Comparison of ENCODE assay signal across 8 mouse cellular contexts in the genomic region with DNA sequence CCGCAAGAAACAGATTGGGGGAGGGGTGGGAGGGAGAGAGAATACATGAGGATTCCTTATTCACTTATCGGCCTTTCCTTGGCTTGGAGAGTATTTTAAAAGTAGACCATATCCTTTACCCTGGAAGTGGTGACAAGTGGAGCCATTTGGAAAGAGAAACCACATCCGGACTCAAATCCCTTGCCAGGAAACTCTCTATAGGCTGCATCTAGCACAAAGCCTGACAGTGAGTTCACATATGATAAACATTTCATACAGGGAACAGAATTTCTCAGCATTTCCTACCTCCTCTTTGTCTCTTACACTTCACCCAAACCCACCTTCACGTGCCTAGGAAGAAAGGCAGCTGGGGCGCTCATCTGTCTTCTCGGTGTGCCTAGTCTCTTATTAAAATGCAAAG. TPM values are rescaled to one million over a fixed set of nuclear protein-coding genes. Genes with fewer than 3 reads are reported as not detected.
DNase-seq lines count a peak whose midpoint lies in the region; ATAC-seq and TF ChIP-seq lines count a peak whose summit lies in the region.

No protein-coding gene starts in this region.

- TF ChIP-seq CTCF in hindbrain, postnatal 0 days (IDR thresholded peaks at IDR 0.05; ENCODE audit: low read depth) = no peak

- H3K4me1 ChIP-seq in lung, embryonic 16.5 days (replicated peaks; ENCODE audit: control insufficient read depth, insufficient read depth, low read length) = peaks cover 13% of the 10 kb centered on the region
- H3K4me1 ChIP-seq in hindbrain, postnatal 0 days (ENCODE audit: insufficient read depth, low read length) = peaks cover 6% of the 10 kb centered on the region

- DNase-seq in lung, postnatal 36 days = no peak
- DNase-seq in embryo, embryonic 11.5 days (ENCODE audit: low read depth, low spot score) = peak; percentile 8
- peak; percentile 45 for DNase-seq in hindbrain, postnatal 0 days (ENCODE audit: low spot score)
- peak; percentile 26 for DNase-seq in neural tube, embryonic 10.5 days (ENCODE audit: extremely low spot score, low spot score)
- no peak for DNase-seq in cerebellum, adult 11 months
- DNase-seq in retina, postnatal 1 day = no peak
- DNase-seq in thymus, postnatal 36 days = no peak

- H3K9me3 ChIP-seq in lung, embryonic 16.5 days (ENCODE audit: control insufficient read depth, low read length) = no peaks in the 10 kb centered on the region
- no peaks in the 10 kb centered on the region for H3K9me3 ChIP-seq in hindbrain, postnatal 0 days (ENCODE audit: low read length)

- peak overlapping the region; percentile 76 for H3K4me2 ChIP-seq in lung, embryonic 16.5 days (ENCODE audit: low read depth, low read length)
- peak overlapping the region; percentile 82 for H3K4me2 ChIP-seq in hindbrain, postnatal 0 days (ENCODE audit: low read depth, low read length)

- peak overlapping the region; percentile 90 for H3K9ac ChIP-seq in lung, embryonic 16.5 days (ENCODE audit: low read length)
- H3K9ac ChIP-seq in hindbrain, postnatal 0 days (replicated peaks; ENCODE audit: low read length) = peak overlapping the region; percentile 67

- peak; percentile 34 for ATAC-seq in lung, embryonic 16.5 days (ENCODE audit: low read depth)
- no peak for ATAC-seq in hindbrain, postnatal 0 days

- 2% methylated on average over 6 of the region's 6 CpGs for WGBS in lung, embryonic 16.5 days
- under 1% methylated on average over 6 of the region's 6 CpGs for WGBS in hindbrain, postnatal 0 days

- peak overlapping the region; percentile 73 for H3K4me3 ChIP-seq in lung, embryonic 16.5 days (ENCODE audit: low read length)
- peak overlapping the region; percentile 57 for H3K4me3 ChIP-seq in hindbrain, postnatal 0 days (ENCODE audit: low read length)

- H3K36me3 ChIP-seq in lung, embryonic 16.5 days (ENCODE audit: control insufficient read depth, insufficient read depth, low read length) = peaks cover 3% of the 10 kb centered on the region; the same call in 1 of the 2 replicates
- H3K36me3 ChIP-seq in hindbrain, postnatal 0 days (ENCODE audit: insufficient read depth, low read length) = peaks cover 9% of the 10 kb centered on the region; the same call in 1 of the 2 replicates

- H3K27ac ChIP-seq in lung, embryonic 16.5 days (ENCODE audit: low read length) = peak overlapping the region; percentile 95
- peak overlapping the region; percentile 89 for H3K27ac ChIP-seq in hindbrain, postnatal 0 days

- no peaks in the 10 kb centered on the region for H3K27me3 ChIP-seq in lung, embryonic 16.5 days (ENCODE audit: control insufficient read depth, insufficient read depth, low read depth, low read length)
- no peaks in the 10 kb centered on the region for H3K27me3 ChIP-seq in hindbrain, postnatal 0 days (ENCODE audit: insufficient read depth, low read length)

RNA-seq across cellular contexts. Expression of gene Fbf1, which starts 0.7 kb away (rescaled TPM):
- polyA plus RNA-seq in lung, embryonic 16.5 days (2015; fragmentation: Nextera tagmentation; extraction: Ambion mirVana) = 36.1 and 37.3 TPM in 2 replicates
- 68.1 and 73.5 TPM in 2 replicates for total RNA-seq in hindbrain, postnatal 0 days (2014; rRNA removed)
- 33.8 and 35.3 TPM in 2 replicates for polyA plus RNA-seq in hindbrain, postnatal 0 days (2015; fragmentation: Nextera tagmentation; extraction: Ambion mirVana)

RNA-seq across cellular contexts. Expression of gene Mrpl38, which starts 28.6 kb away (rescaled TPM):
- polyA plus RNA-seq in lung, embryonic 16.5 days (2015; fragmentation: Nextera tagmentation; extraction: Ambion mirVana) = 79.3 and 80.6 TPM in 2 replicates
- total RNA-seq in hindbrain, postnatal 0 days (2014; rRNA removed) = 83.9 and 94.0 TPM in 2 replicates
- 71.9 and 73.3 TPM in 2 replicates for polyA plus RNA-seq in hindbrain, postnatal 0 days (2015; fragmentation: Nextera tagmentation; extraction: Ambion mirVana)

RNA-seq across cellular contexts. Expression of gene Ten1, which starts 31.4 kb away (rescaled TPM):
- polyA plus RNA-seq in lung, embryonic 16.5 days (2015; fragmentation: Nextera tagmentation; extraction: Ambion mirVana) = 74.9 and 87.3 TPM in 2 replicates
- total RNA-seq in hindbrain, postnatal 0 days (2014; rRNA removed) = 66.6 and 74.8 TPM in 2 replicates
- 101 and 110 TPM in 2 replicates for polyA plus RNA-seq in hindbrain, postnatal 0 days (2015; fragmentation: Nextera tagmentation; extraction: Ambion mirVana)

RNA-seq across cellular contexts. Expression of gene Acox1, which starts 31.6 kb away (rescaled TPM):
- 23.6 and 24.3 TPM in 2 replicates for polyA plus RNA-seq in lung, embryonic 16.5 days (2015; fragmentation: Nextera tagmentation; extraction: Ambion mirVana)
- 109 and 112 TPM in 2 replicates for total RNA-seq in hindbrain, postnatal 0 days (2014; rRNA removed)
- 63.4 and 65.0 TPM in 2 replicates for polyA plus RNA-seq in hindbrain, postnatal 0 days (2015; fragmentation: Nextera tagmentation; extraction: Ambion mirVana)

RNA-seq across cellular contexts. Expression of gene Trim65, which starts 36.3 kb away (rescaled TPM):
- polyA plus RNA-seq in lung, embryonic 16.5 days (2015; fragmentation: Nextera tagmentation; extraction: Ambion mirVana) = 5.1 and 6.4 TPM in 2 replicates
- total RNA-seq in hindbrain, postnatal 0 days (2014; rRNA removed) = 8.2 and 9.6 TPM in 2 replicates
- polyA plus RNA-seq in hindbrain, postnatal 0 days (2015; fragmentation: Nextera tagmentation; extraction: Ambion mirVana) = 2.4 TPM in 2 replicates

Comparison
In these comparisons a context has a peak if more than half of its experiments do, and no peak if none do; other contexts are left out.
1. DNase-seq: peak in embryo, embryonic 11.5 days (single experiment), hindbrain, postnatal 0 days (single experiment) and neural tube, embryonic 10.5 days (single experiment); none in lung, postnatal 36 days (single experiment), cerebellum, adult 11 months (single experiment), retina, postnatal 1 day (single experiment) and thymus, postnatal 36 days (0 of 2).